Mouse (Mus musculus) kidney, embryonic 16.5 days (tissue): ENCODE measurements around the gene Tcta. TPM values are rescaled to one million over a fixed set of nuclear protein-coding genes. Genes with fewer than 3 reads are reported as not detected.
"Not testable (repeated sequence)": the region's sequence is repeated elsewhere in the genome, so short reads cannot be mapped to it uniquely, and the experiment has no call there.

Source experiments
- ATAC-seq: fragments of 200-750 bp; cut with Nextera tagmentation; 2 replicates; pipeline ENCODE4 v1.8.0; 2017; ENCODE audit warnings: moderate TSS enrichment; ENCODE audit not compliant: low FRiP score, low TSS enrichment
- H3K27ac ChIP-seq: fragments of 300-500 bp; sonication (generic); 2 replicates; pipeline ENCODE4 v1.5.1; 2014; ENCODE audit warnings: low read length
- H3K27me3 ChIP-seq: fragments of 300-500 bp; sonication (generic); 2 replicates; pipeline ENCODE4 v1.6.1; 2014; ENCODE audit warnings: low read length, control low read depth, mixed read lengths; ENCODE audit not compliant: insufficient read depth
- H3K36me3 ChIP-seq: fragments of 300-500 bp; sonication (generic); 2 replicates; pipeline ENCODE4 v1.6.1; 2014; ENCODE audit warnings: low read length, control low read depth, mixed read lengths; ENCODE audit not compliant: insufficient read depth
- H3K4me1 ChIP-seq: fragments of 300-500 bp; sonication (generic); 2 replicates; pipeline ENCODE4 v1.6.1; 2014; ENCODE audit warnings: low read length, control low read depth, mixed read lengths; ENCODE audit not compliant: insufficient read depth
- H3K4me2 ChIP-seq: fragments of 300-500 bp; sonication (generic); replicated peaks from 2 replicates; pipeline ENCODE4 v1.6.1; 2014; ENCODE audit warnings: low read depth, low read length
- H3K4me3 ChIP-seq: fragments of 300-500 bp; sonication (generic); 2 replicates; pipeline ENCODE4 v1.5.1; 2014; ENCODE audit warnings: mild to moderate bottlenecking, low read length
- H3K9ac ChIP-seq: fragments of 300-500 bp; sonication (generic); replicated peaks from 2 replicates; pipeline ENCODE4 v1.6.1; 2014; ENCODE audit warnings: low read length
- H3K9me3 ChIP-seq: fragments of 300-500 bp; sonication (generic); 2 replicates; pipeline ENCODE4 v1.6.1; 2016; ENCODE audit warnings: low read length, control low read depth
- whole genome bisulfite sequencing: fragments of 180-500 bp; shearing (Covaris S2); extraction: QIAGEN DNeasy Blood & Tissue Kit; methylation state at CpG from one replicate; pipeline ENCODE4 v1.1.7; 2014; 5-methylcytosine and 5-hydroxymethylcytosine counted together
- polyA plus RNA-seq: library from polyadenylated mRNA; unstranded; fragments of >200 nt; fragmentation: Nextera tagmentation; extraction: Ambion mirVana; gene quantifications from 2 replicates; pipeline ENCODE4 v1.2.1, GENCODE M21; 2015

Gene Tcta
- polyA plus RNA-seq, 1 experiment from 2014 or later: 38.9 TPM

- peak within 1 kb of the TSS; percentile 50 for H3K4me2 ChIP-seq
- ATAC-seq: peak; percentile 96
- peak within 1 kb of the TSS; percentile 75 for H3K27ac ChIP-seq
- H3K9ac ChIP-seq: peak within 1 kb of the TSS; percentile 61
- WGBS: 16% methylated on average over 18 of the region's 18 CpGs
- no peaks in the 10 kb centered on the region for H3K9me3 ChIP-seq
- peaks cover 11% of the 10 kb centered on the region for H3K36me3 ChIP-seq
- H3K27me3 ChIP-seq: no peaks in the 10 kb centered on the region
- H3K4me1 ChIP-seq: 0 out of 2 replicates have a peak, but pooled peaks cover 12% of the 10 kb centered on the region
- peak within 1 kb of the TSS; percentile 34 for H3K4me3 ChIP-seq
Measured at GRCm38 (mm10) chr9:108296453-108297355, 9.3 kb downstream of the Tcta start, which contains the start of gene Amt. Gene Amt, plus strand, starts transcription at chr9:108296853.

DNA sequence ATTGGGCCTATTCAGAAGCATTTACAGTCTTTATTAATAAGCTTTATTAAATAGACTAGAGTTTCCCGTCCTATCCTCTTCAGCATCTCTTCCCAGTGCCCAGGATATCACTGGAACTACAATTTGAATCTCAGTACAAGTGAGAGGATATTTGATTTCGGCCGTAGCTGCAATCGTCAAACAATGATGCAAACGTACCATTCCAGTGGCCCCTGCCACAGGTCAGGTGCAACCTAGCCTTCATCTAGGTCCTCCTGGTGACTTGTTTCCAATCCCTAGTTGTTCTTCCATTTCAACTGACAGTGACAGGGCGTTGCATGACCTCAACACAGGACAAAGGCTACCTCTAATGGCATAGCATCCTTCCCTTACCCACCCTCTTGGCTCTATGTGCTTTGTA, 15.2 kb downstream of the Tcta start:
- 0 out of 2 replicates have a peak overlapping the region, but pooled peaks have one; percentile 27 for H3K27ac ChIP-seq
- 47% methylated on average over 6 of the region's 6 CpGs for WGBS
- peak overlapping the region; percentile 66 for H3K9ac ChIP-seq

DNA sequence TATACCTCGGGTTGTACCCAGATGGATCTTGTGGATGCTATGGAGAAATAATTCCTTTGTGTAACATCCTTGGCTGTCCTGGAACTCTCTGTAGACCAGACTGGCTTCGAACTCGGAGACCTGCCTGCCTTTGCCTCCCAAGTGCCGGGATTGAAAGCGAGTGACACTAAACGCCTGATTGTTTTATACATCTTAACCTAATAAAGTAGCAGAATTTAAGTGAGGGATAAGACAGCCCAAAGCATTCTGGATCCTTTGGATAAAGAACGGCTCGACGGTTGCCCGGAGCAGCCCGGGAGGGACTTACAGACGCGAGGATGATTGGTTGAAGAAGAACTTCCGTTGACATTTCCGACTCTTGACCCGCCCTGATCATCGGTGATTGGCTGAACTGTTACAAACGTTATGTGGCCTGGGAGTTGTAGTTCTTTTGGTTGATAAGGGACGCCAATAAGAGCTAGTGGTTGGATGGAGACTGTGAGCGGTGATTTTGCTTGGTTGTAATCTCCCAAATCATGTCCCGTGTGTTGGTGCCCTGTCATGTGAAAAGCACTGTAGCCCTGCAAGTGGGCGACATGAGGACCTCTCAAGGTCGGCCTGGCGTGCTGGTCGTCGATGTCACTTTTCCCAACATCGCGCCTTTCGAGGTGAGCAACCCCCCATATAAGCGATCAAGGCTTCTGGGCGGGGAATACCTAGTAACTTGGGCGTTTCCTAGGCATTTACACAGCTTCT, 15.8 kb downstream of the Tcta start, which contains the start of gene Nicn1:
Gene Nicn1, plus strand, starts transcription at position 414 of the 735 bp plus-strand sequence.
- Histone ChIP-seq H3K27me3 (no peaks in the 10 kb centered on the region), H3K9me3 (no peaks in the 10 kb centered on the region), H3K4me1 (0 out of 2 replicates have a peak, but pooled peaks cover 3% of the 10 kb centered on the region), H3K27ac (peak within 1 kb of the TSS; percentile 81), H3K4me3 (peak within 1 kb of the TSS; percentile 57), H3K4me2 (peak within 1 kb of the TSS; percentile 73), H3K9ac (peak within 1 kb of the TSS; percentile 76), H3K36me3 (peaks cover 7% of the 10 kb centered on the region; the same call in 1 of the 2 replicates)
- WGBS: under 1% methylated on average over 32 of the region's 32 CpGs
- peak; percentile 98 for ATAC-seq

More for the DNA sequence above, 15.2 kb downstream of the Tcta start:
- no peak for ATAC-seq
- Histone ChIP-seq H3K4me3 (peak overlapping the region; percentile 57), H3K4me2 (peak overlapping the region; percentile 73), H3K9me3 (no peaks in the 10 kb centered on the region), H3K27me3 (no peaks in the 10 kb centered on the region), H3K4me1 (0 out of 2 replicates have a peak, but pooled peaks cover 5% of the 10 kb centered on the region), H3K36me3 (peaks cover 7% of the 10 kb centered on the region; the same call in 1 of the 2 replicates)

DNA sequence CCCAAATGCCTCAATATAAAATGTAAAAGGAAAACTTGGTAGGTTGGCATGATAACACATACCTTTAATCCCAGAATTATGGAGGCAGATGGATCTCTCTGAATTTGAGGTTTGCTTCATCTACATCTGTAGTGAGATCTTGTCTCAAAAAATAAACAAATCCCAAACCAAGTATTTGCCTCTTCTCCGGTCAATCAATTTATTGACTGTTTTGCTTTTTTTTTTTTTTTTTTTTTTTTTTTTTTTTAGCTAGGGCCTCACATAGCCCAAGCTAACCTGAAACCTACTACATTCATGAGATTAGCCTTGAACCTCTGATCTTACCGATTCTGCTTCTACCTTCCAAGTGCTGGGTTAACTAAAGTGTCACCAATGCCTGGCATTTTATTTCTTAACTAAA, 16.6 kb downstream of the Tcta start:
- H3K9ac ChIP-seq: no peak overlapping the region
- peak overlapping the region; percentile 73 for H3K4me2 ChIP-seq
- WGBS: 68% methylated on average over 2 of the region's 2 CpGs
- H3K27me3 ChIP-seq: no peaks in the 10 kb centered on the region
- peak overlapping the region; percentile 57; the same call in 1 of the 2 replicates for H3K4me3 ChIP-seq
- H3K27ac ChIP-seq: no peak overlapping the region
- ATAC-seq: no peak
- no peaks in the 10 kb centered on the region for H3K9me3 ChIP-seq
- 0 out of 2 replicates have a peak, but pooled peaks cover 3% of the 10 kb centered on the region for H3K4me1 ChIP-seq
- 0 out of 2 replicates have a peak, but pooled peaks cover 3% of the 10 kb centered on the region for H3K36me3 ChIP-seq

DNA sequence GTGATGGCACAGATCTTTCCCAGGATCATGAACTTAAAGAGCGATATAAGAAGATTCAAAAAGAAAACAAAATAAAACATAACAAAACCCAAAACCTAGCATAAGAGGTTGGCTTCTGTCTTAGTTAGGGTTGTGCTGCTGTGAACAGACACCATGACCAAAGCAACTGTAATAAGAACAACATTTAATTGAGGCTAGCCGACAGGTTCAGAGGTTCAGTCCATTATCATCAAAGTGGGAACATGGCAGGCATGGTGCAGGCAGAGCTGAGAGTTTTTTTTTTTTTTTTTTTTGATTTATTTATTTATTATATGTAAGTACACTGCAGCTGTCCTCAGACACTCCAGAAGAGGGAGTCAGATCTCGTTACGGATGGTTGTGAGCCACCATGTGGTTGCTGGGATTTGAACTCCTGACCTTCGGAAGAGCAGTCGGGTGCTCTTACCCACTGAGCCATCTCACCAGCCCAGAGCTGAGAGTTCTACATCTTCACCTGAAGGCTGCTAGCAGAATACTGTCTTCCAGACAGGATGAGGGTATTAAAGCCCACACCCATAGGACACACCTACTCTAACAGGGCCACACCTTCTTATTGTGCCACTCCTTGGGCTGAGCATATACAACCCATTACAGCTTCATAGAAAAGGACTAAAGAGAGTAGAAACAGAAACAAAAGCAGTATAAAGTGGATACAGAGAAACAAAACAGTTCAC, 18.3 kb downstream of the Tcta start:
- WGBS: 86% methylated on average over 3 of the region's 6 CpGs

GRCm38 (mm10) chr9:108284410-108284809, 21.6 kb downstream of the Tcta start:
- H3K36me3 ChIP-seq: no peaks in the 10 kb centered on the region
- H3K27ac ChIP-seq: no peak overlapping the region
- H3K9ac ChIP-seq: no peak overlapping the region
- no peak overlapping the region for H3K4me3 ChIP-seq
- H3K4me2 ChIP-seq: no peak overlapping the region
- peaks cover 4% of the 10 kb centered on the region; the same call in 1 of the 2 replicates for H3K4me1 ChIP-seq
- 9% methylated on average over 6 of the region's 6 CpGs for WGBS
- no peaks in the 10 kb centered on the region for H3K9me3 ChIP-seq
- H3K27me3 ChIP-seq: no peaks in the 10 kb centered on the region
- peak; percentile 80; the same call in 1 of the 2 replicates for ATAC-seq

More for the DNA sequence above, 18.3 kb downstream of the Tcta start:
- not testable (repeated sequence) for H3K4me1 ChIP-seq, H3K9ac ChIP-seq, H3K27ac ChIP-seq, H3K4me3 ChIP-seq, H3K9me3 ChIP-seq, H3K27me3 ChIP-seq, ATAC-seq, H3K4me2 ChIP-seq, H3K36me3 ChIP-seq

- peaks cover 4% of the 10 kb centered on the region; the same call in 1 of the 2 replicates for H3K4me1 ChIP-seq
- peak; percentile 72 for ATAC-seq
- H3K27ac ChIP-seq: peak overlapping the region; percentile 67
- H3K4me2 ChIP-seq: no peak overlapping the region
- no peaks in the 10 kb centered on the region for H3K9me3 ChIP-seq
- H3K36me3 ChIP-seq: no peaks in the 10 kb centered on the region
- H3K9ac ChIP-seq: no peak overlapping the region; the same call in 1 of the 2 replicates
- no peaks in the 10 kb centered on the region for H3K27me3 ChIP-seq
- 39% methylated on average over 8 of the region's 8 CpGs for WGBS
- H3K4me3 ChIP-seq: no peak overlapping the region
Measured at GRCm38 (mm10) chr9:108280071-108280828, 25.7 kb downstream of the Tcta start.

DNA sequence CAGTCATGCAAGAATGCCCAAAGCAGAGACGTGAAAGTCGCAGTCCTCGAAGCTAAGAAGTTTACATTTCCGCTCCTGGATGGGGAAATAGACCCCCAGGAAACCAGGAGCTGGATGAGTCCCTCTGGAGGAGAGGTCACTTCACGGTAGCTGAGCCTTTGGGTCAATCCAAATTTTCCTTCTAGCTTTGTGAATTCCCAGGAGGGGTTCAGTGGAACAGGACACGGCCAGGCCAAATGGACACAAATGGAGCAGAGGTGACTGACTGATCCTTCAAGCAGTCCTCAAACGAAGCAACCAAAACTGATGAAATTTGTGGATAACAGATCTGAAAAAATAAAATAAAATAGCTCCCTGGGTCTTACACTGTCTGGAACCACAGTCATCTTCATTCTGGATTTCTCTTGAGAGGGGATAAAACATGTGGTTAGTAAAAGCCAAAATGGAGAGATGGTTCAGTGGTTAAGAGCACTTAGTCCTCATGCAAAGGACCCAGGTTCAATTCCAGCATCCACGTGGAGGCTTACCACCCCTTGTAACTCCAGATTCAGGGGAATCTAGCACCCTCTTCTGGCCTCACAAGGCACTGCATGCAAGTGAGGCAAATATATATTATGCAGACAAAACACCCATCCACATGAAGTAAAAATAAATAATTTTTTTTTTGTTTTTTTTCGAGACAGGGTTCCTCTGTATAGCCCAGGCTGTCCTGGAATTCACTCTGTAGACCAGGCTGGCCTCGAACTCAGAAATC, 27.1 kb downstream of the Tcta start:
- H3K4me1 ChIP-seq: peaks cover 14% of the 10 kb centered on the region; the same call in 1 of the 2 replicates
- WGBS: 58% methylated on average over 10 of the region's 10 CpGs
- no peak overlapping the region for H3K9ac ChIP-seq
- no peak overlapping the region for H3K27ac ChIP-seq
- H3K4me2 ChIP-seq: no peak overlapping the region
- no peaks in the 10 kb centered on the region for H3K9me3 ChIP-seq
- no peaks in the 10 kb centered on the region for H3K27me3 ChIP-seq
- no peaks in the 10 kb centered on the region for H3K36me3 ChIP-seq
- no peak for ATAC-seq
- H3K4me3 ChIP-seq: no peak overlapping the region
